9 mouse cellular contexts compared by ENCODE assay signal in genomic region chr3:118430631-118430906, GRCm38 (mm10).
A peak's percentile ranks its signal among the peaks of the same experiment; 100 is the strongest.
DNase-seq lines count a peak whose midpoint lies in the region; ATAC-seq and TF ChIP-seq lines count a peak whose summit lies in the region.
"Had no signal": no experiment of that assay in that cellular context is flagged by ENCODE, and none has a peak within 500 bp of the region (broad histone marks: within the 10 kb centered on the region; RNA-seq: fewer than 3 reads in every experiment).

No protein-coding gene starts in this region.

- peaks cover 26% of the 10 kb centered on the region for H3K4me1 ChIP-seq in kidney, embryonic 16.5 days (ENCODE audit: insufficient read depth, low read length)
- H3K4me1 ChIP-seq in embryonic facial prominence, embryonic 15.5 days, result peaks cover 27% of the 10 kb centered on the region
- H3K4me1 ChIP-seq in hindbrain, embryonic 16.5 days (ENCODE audit: control insufficient read depth, insufficient read depth, low read depth, low read length), result peaks cover 7% of the 10 kb centered on the region; the same call in 1 of the 2 replicates
- H3K4me1 ChIP-seq in kidney, adult 2 months (ENCODE audit: control insufficient read depth, insufficient read depth, low read length), result no peaks in the 10 kb centered on the region

- H3K4me3 ChIP-seq in kidney, embryonic 16.5 days (ENCODE audit: low read length), result peak overlapping the region; percentile 9
- H3K4me3 ChIP-seq in embryonic facial prominence, embryonic 15.5 days (replicated peaks), result peak overlapping the region; percentile 34
- peak overlapping the region; percentile 58 for H3K4me3 ChIP-seq in hindbrain, embryonic 16.5 days (ENCODE audit: low read length)
- no peak overlapping the region for H3K4me3 ChIP-seq in myocyte
- H3K4me3 ChIP-seq in kidney, adult 2 months (ENCODE audit: insufficient read depth, low read depth, low read length), result no peak overlapping the region
- H3K4me3 ChIP-seq: erythroblast, embryonic 14.5 days had no signal

- peak overlapping the region; percentile 38 for H3K4me2 ChIP-seq in kidney, embryonic 16.5 days (replicated peaks; ENCODE audit: low read depth, low read length)
- peak overlapping the region; percentile 54 for H3K4me2 ChIP-seq in embryonic facial prominence, embryonic 15.5 days (replicated peaks)
- H3K4me2 ChIP-seq in hindbrain, embryonic 16.5 days (ENCODE audit: low read length), result peak overlapping the region; percentile 61
- peak overlapping the region; percentile 58 for H3K4me2 ChIP-seq in myocyte (ENCODE audit: low read depth)

- WGBS in kidney, embryonic 16.5 days, result 3% methylated on average over 7 of the region's 7 CpGs
- 2% methylated on average over 7 of the region's 7 CpGs for WGBS in embryonic facial prominence, embryonic 15.5 days
- 2% methylated on average over 7 of the region's 7 CpGs for WGBS in hindbrain, embryonic 16.5 days
- 2% methylated on average over 7 of the region's 7 CpGs for WGBS in kidney, adult 2 months

- H3K9me3 ChIP-seq in kidney, embryonic 16.5 days (ENCODE audit: low read length), result no peaks in the 10 kb centered on the region
- H3K9me3 ChIP-seq in embryonic facial prominence, embryonic 15.5 days (replicated peaks), result no peaks in the 10 kb centered on the region
- H3K9me3 ChIP-seq in hindbrain, embryonic 16.5 days (ENCODE audit: control insufficient read depth, low read length), result no peaks in the 10 kb centered on the region

- TF ChIP-seq CTCF in kidney, adult 2 months (conservative IDR thresholded peaks at IDR 0.05; ENCODE audit: insufficient read depth, insufficient read length, low read depth, low read length), result no peak

- no peak for ATAC-seq in kidney, embryonic 16.5 days (ENCODE audit: low FRiP score, low TSS enrichment)
- ATAC-seq in embryonic facial prominence, embryonic 15.5 days (ENCODE audit: insufficient number of reproducible peaks, low FRiP score, low TSS enrichment, low read depth), result no peak
- peak; percentile 43 for ATAC-seq in hindbrain, embryonic 16.5 days

- no peak overlapping the region for H3K27ac ChIP-seq in kidney, embryonic 16.5 days (ENCODE audit: low read length)
- H3K27ac ChIP-seq in embryonic facial prominence, embryonic 15.5 days (replicated peaks), result no peak overlapping the region
- peak overlapping the region; percentile 92 for H3K27ac ChIP-seq in hindbrain, embryonic 16.5 days (ENCODE audit: low read depth, low read length)
- no peak overlapping the region for H3K27ac ChIP-seq in kidney, adult 2 months (ENCODE audit: insufficient read depth, low read depth, low read length)

- no peak overlapping the region for H3K9ac ChIP-seq in kidney, embryonic 16.5 days (replicated peaks; ENCODE audit: low read length)
- H3K9ac ChIP-seq in embryonic facial prominence, embryonic 15.5 days, result no peak overlapping the region
- H3K9ac ChIP-seq in hindbrain, embryonic 16.5 days (ENCODE audit: low read depth, low read length), result peak overlapping the region; percentile 79

- no peak overlapping the region for H3ac ChIP-seq in myocyte (ENCODE audit: control insufficient read depth, insufficient read length)

- TF ChIP-seq POLR2A in myocyte (IDR thresholded peaks at IDR 0.05; ENCODE audit: insufficient read length, low read depth), result no peak
- no peak for TF ChIP-seq POLR2A in kidney, adult 2 months (IDR thresholded peaks at IDR 0.05; ENCODE audit: low read depth, low read length)

- peaks cover 56% of the 10 kb centered on the region for H3K27me3 ChIP-seq in kidney, embryonic 16.5 days (ENCODE audit: insufficient read depth, low read length)
- peaks cover 58% of the 10 kb centered on the region for H3K27me3 ChIP-seq in embryonic facial prominence, embryonic 15.5 days
- peaks cover 2% of the 10 kb centered on the region; the same call in 1 of the 2 replicates for H3K27me3 ChIP-seq in hindbrain, embryonic 16.5 days (replicated peaks; ENCODE audit: control insufficient read depth, insufficient read depth, low read length)
- no peaks in the 10 kb centered on the region for H3K27me3 ChIP-seq in myocyte (ENCODE audit: control insufficient read depth, insufficient read depth, insufficient read length)
- 0 out of 2 replicates have a peak, but pooled peaks cover 2% of the 10 kb centered on the region for H3K27me3 ChIP-seq in kidney, adult 2 months (replicated peaks; ENCODE audit: control insufficient read depth, insufficient read depth, low read length)

- H3K79me2 ChIP-seq in myocyte (ENCODE audit: control insufficient read depth, insufficient read depth), result no peaks in the 10 kb centered on the region

- H3K36me3 ChIP-seq in kidney, embryonic 16.5 days (ENCODE audit: insufficient read depth, low read length), result no peaks in the 10 kb centered on the region
- no peaks in the 10 kb centered on the region for H3K36me3 ChIP-seq in embryonic facial prominence, embryonic 15.5 days
- no peaks in the 10 kb centered on the region for H3K36me3 ChIP-seq in hindbrain, embryonic 16.5 days (ENCODE audit: control insufficient read depth, insufficient read depth, low read length)
- H3K36me3 ChIP-seq in myocyte (ENCODE audit: control insufficient read depth, insufficient read depth), result no peaks in the 10 kb centered on the region
- no peaks in the 10 kb centered on the region for H3K36me3 ChIP-seq in kidney, adult 2 months (ENCODE audit: control insufficient read depth, insufficient read depth, low read length)

- DNase-seq in kidney, postnatal 14 days, result no peak
- no peak for DNase-seq in T-cell, adult 2 months (ENCODE audit: low spot score)
- DNase-seq in kidney, adult 2 months, result no peak
- no peak for DNase-seq in urinary bladder, postnatal 4 days (ENCODE audit: low spot score in 2 of 2)

TF ChIP-seq in myocyte, 11 proteins besides CTCF, POLR2A, EP300 and RAD21:
- TF ChIP-seq SRF (IDR thresholded peaks at IDR 0.05; ENCODE audit: control insufficient read depth, insufficient read length, low read depth), result no peak
- no peak for TF ChIP-seq REST (IDR thresholded peaks at IDR 0.05; ENCODE audit: insufficient read depth, insufficient read length)
- no peak for TF ChIP-seq MAX (IDR thresholded peaks at IDR 0.05; ENCODE audit: low read depth)
- TF ChIP-seq MYOD1 (IDR thresholded peaks at IDR 0.05; ENCODE audit: control insufficient read depth in 1 of 3, insufficient read length in 2 of 3, low read depth in 2 of 3), result no peak

Comparison
In these comparisons a context has a peak if more than half of its experiments do, and no peak if none do; other contexts are left out.
1. H3K4me3 ChIP-seq: peak in kidney, embryonic 16.5 days (single experiment), embryonic facial prominence, embryonic 15.5 days (single experiment) and hindbrain, embryonic 16.5 days (single experiment); none in myocyte (single experiment) and kidney, adult 2 months (single experiment).
2. Peak in every context shown above with its lines, with median percentiles within 50 percentile points of each other: H3K4me2 ChIP-seq.